Mouse (Mus musculus): ENCODE data around the gene Limch1.

DNA sequence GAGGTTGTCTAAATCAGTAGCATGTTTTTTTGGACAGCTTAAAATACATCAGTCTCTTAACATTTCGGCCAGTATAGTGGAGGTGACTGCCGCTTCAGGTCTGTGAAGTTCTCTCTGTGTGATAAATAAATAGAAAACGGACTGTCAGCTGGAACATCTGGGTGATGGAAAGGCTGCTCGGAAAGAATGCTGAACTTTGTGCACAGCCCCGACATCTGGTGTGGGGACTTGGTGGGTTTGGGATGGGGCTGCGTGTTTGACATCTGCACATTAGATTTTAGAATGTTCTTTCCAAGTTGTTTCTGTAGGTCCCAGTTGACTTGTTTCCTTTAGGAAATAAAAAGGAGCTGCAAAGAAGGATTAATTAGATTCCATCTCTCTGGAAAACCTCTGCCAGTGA lies 89.1 kb downstream of the Limch1 start:
- TF ChIP-seq GATA1 (IDR thresholded peaks at IDR 0.05; ENCODE audit: borderline replicate concordance, low read length) (no peak), FLI1 (IDR thresholded peaks at IDR 0.05; ENCODE audit: low read length) (no peak)
